Mouse (Mus musculus): ENCODE measurements at regions not wholly inside any gene's neighbourhood (a gene's known extent, or its start where the extent isn't known, plus 50 kb on each side); places are given as distances from the start of the nearest gene placed in this dataset.

DNA sequence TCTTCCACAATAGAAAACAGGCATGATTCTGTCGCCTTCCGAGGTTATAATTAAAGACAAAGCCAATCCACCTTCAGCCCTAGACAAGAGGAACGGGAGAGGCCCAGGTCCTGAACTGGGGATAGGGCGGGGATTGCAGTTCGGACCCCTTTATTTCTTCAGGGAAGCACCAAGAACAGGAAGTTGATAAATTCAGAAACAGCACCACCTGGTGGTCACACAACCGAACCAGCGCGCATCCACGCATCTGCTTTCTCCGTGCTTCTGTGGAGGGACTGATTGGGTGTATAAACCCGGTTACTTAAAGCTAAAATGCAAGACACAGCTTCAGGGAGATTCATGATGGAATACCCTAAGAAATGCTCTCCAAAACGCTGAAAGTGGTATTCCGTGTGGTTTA lies 233.2 kb downstream of the Rps15a start:
- peak; percentile 84 to 93 for DNase-seq (ENCODE audit: extremely low spot score in 1 of 2, low spot score in 1 of 2)

DNA sequence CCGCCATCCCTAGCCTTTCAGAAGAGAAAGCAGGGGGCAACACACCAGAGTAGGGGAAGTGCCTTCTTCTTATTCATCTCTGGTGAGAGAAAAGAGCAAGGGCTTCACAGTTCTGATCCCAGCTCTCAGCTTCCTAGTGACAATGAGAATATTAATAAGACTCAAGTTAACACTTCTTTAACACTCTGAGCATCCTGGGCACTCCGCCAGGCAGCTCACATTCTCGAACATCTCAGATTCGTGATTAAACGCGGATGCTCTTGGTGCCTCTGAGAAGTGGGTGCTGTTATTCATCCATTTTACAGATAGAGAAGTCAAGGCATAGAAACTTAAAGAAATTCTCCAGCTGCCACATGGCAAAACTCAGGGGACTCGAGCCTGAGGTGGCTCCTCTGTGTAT lies 237.1 kb downstream of the Rps15a start:
- no peak for DNase-seq (ENCODE audit: extremely low spot score in 1 of 2, low spot score in 1 of 2)

DNA sequence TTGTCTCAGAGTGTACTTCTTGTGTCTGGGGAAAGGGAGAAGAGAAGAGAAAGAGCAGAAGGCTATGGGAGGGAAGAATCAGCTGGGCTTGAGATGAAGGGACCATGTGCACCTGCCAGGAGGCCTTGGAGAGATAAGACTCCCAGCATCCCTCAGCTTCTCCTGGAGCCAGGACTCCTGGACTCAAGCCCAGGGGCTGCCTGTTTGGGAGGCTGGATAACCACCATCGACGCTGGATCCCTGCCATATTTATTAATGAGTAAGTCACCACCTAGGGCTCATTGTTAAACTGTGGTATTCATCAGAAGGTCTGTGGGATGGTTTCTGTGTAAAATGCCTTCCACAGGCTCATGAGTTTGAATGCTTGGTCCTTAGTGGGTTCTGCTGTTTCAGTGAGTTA lies 240.7 kb downstream of the Rps15a start:
- no peak for DNase-seq (ENCODE audit: extremely low spot score in 1 of 2, low spot score in 1 of 2)

DNA sequence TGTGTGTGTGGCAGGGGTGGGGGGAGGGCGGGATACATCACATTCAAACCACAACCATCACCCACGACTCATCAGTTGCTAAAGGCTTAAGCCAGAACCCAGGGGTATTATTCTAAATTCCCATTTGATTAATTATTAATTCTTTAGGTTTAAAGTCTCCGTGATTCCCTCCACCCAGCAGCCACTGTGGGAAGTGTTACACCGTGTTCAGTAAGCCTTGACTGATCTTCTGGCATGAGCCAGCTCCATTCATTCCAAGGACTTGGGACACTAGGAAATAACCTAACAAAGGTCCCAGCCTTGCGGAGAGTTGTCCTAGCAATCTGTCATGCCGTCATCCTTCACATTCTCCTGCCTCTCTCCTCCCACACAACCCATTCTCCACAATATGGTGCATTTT lies 256.6 kb downstream of the Rps15a start:
- DNase-seq (ENCODE audit: extremely low spot score in 1 of 2, low spot score in 1 of 2), result no peak

DNA sequence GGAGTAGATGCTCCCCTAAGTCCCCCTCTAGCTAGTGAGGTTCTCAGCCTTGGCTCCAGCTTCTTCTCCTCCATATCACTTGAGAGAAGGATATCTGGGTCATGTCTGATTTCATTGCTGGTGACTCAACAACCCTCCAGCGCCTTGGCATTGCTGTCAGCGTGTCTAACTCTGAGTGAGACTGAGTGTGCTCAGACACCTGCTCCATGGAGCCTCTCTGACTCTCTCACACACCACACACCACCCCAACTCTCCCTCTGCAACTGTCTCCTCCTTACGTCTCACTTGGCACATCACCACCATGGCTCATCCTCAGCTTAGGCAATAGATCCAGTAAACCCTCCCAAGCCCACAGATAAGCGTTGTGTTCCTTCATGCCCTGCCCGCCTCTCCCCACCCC lies 260.0 kb downstream of the Rps15a start:
- no peak for DNase-seq (ENCODE audit: extremely low spot score in 1 of 2, low spot score in 1 of 2)

DNA sequence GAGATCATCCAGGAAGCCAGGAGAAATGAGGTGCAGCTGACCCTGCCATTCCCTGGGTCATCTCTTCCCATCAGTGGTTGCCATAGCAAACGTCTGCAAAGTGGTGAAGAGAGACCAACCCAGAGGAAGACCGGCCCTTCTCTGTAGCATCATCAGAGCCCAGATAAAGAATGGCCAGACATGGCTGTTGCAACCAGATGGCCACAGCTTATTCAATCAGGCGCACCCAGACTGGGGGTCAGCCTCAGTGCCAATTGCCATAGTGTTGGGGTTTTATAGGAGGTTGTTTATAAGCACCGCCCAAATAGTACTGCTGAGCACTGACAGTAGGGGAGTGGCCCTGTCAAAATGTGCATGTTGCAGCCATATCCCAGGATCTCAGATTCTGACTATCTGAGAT lies 262.3 kb downstream of the Rps15a start:
- no peak for DNase-seq (ENCODE audit: extremely low spot score in 1 of 2, low spot score in 1 of 2)

DNA sequence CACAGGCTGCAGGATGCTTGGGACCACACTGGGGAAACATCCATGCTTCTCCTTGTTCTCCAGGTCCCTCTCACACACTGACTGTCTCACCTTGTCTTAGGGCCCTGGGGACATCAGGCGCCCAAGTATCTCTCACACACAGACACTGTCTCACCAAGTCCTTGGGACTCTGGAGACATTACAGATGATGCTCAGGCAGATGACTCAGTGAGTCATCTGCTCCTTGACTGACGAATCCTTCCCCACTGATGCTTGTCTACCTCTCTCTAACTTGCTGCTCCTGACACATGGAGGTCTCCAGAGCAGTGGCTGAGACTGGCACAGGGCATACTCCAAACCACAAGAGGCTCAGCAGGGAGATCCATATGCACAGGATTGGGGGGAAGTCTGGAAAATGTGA lies 263.1 kb downstream of the Rps15a start:
- DNase-seq (ENCODE audit: extremely low spot score in 1 of 2, low spot score in 1 of 2), result no peak

DNA sequence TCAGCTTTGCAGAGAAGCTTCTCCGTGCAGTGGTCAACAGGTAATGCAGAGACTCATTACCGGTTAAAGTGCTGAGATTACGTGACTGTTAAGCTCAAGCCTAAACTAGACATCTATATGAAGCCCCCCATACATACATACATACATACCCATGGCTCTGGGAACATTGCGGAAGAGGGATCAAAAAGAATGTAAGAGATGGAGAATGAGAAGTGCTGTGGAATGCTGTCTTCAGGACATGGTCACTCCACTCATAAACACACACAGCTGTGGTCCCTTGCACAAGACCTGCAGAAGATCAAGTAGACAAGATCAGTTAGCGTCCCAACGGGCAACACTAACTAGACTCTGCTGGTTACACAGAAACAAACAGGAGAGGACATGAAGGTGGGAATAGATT lies 265.2 kb downstream of the Rps15a start:
- DNase-seq (ENCODE audit: extremely low spot score in 1 of 2, low spot score in 1 of 2), result no peak

DNA sequence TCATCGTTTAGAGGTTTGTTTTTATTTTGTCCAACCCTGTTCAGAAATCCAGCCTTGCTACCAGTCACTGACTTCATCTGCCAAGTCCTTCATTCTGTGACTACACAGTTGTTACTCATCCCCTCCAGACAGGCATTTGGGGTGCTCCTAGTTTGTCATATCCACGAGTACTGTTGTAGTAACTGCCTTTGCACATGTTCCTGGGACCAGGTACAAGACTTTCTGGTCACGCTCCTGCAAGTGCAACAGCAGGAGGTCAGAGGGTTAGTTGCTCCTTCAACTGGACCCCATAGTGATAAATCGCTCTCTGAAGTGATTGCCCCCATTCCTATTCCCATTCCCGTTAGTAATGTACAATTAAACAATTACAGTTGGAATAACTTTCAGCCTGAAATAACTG lies 269.9 kb downstream of the Rps15a start:
- no peak for DNase-seq (ENCODE audit: extremely low spot score in 1 of 2, low spot score in 1 of 2)

DNA sequence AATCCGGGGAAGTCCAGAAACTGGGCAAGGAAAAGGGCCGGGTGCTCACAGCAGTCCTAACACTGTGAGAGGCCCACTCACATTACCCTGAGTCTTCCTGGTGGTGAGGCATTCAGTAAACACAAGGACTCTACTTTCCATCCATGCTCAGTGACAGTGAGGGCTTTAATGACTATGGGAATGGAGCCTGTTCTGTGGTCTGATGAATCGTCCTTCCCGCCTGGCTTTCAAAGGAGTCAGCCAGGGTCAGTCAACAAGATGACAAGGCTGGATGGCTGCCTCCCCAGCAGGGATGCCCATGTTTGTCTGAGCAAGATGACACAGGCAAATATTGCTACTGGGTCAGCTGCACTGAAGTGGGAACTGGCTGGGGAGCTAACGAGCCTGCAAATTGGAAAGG lies 273.2 kb downstream of the Rps15a start:
- no peak for DNase-seq (ENCODE audit: extremely low spot score in 1 of 2, low spot score in 1 of 2)

DNA sequence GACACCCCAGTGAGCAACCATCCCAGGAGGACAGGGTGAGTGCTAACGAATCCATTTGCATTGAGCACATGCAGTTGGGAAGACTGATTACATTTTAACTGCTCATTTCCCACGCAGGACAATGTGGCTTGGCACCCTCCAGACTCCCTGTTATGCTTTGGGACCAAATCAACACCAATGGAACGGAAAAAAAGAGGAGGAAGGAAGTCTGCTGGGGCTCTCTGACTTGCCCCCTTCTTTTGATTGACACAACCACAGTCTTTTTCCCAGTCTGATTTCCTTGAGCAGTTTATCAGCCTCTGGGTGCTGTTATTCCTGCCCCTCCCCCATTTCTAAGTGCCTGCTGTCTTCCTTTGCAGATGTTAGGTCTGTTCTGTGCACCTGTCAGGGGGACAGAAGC lies 321.0 kb downstream of the Rps15a start:
- DNase-seq (ENCODE audit: extremely low spot score in 1 of 2, low spot score in 1 of 2), result no peak

DNA sequence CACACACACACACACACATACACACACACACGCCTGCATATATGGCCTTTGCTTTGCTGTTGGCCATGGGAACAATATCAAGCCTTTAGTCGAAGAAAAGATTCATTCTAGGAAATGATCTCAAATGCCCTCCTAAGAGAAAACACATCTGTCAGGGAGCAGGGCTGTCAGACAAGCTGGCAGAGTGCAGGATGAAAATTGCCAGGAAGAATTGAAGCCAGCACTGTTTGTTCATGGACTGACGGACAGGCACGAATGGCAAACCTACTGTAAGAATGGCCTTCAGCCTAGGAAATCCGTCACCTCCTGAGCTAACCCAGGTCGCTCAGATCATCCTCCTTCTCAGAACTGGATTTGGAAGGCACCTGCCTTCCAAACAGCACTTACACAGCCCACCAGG lies 322.0 kb downstream of the Rps15a start:
- no peak for DNase-seq (ENCODE audit: extremely low spot score in 1 of 2, low spot score in 1 of 2)

DNA sequence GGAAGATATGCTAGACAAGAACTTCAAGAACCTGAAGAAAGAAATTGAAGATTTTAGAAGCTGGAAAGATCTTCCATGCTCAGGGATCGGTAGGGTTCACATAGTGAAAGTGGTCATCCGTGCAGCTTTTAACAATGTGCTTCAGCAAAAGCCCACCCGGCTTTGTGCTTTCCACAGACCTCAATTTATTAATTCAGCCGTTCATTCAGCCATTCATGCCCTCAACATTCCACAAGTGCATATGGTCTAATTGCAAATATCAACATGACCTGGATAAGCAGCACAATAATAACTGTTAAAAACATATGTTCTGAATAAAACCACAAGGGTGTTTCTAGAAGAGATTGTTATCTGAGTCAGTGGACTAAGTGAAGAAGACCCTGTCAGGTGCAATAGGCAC lies 323.5 kb downstream of the Rps15a start:
- DNase-seq (ENCODE audit: extremely low spot score in 1 of 2, low spot score in 1 of 2), result no peak

DNA sequence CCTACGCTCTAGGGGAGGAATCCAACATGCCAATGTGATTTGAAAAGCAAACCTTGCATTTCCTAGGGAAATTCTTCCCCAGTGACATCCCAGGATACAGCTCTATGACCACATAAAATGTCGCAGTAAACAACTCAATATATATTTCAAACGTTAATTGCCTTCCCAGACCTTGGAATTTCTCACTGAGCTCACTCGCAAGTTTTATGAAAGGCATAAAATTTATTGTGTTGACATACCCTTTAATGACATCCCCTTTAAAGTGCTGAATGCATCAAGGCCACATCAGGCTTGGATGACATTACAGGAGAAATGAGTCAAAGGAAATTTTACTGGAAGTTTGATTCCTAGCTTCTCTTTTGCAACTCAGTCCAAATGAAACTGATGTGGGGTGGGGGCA lies 337.0 kb downstream of the Rps15a start:
- DNase-seq (ENCODE audit: extremely low spot score in 1 of 2, low spot score in 1 of 2), result no peak

DNA sequence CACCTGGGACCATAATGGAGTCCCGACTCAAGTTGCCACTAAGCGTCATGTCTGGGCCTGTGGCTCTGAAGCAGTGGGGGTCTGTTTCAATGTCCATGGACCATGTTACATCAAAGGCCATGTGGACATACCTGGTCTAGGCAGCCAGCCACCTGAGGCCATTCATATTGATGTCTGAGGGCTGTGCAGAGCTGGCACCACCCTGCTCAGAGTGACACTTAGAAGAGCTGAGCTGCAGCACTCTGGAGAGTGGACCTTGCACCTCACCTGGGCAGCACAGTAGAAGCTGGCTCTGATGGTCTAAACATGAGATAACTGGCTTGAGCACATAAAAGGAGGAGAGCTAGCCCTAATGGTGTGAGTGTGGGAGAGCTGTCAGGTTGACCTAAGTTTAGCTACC lies 338.1 kb downstream of the Rps15a start:
- DNase-seq (ENCODE audit: extremely low spot score in 1 of 2, low spot score in 1 of 2), result no peak

DNA sequence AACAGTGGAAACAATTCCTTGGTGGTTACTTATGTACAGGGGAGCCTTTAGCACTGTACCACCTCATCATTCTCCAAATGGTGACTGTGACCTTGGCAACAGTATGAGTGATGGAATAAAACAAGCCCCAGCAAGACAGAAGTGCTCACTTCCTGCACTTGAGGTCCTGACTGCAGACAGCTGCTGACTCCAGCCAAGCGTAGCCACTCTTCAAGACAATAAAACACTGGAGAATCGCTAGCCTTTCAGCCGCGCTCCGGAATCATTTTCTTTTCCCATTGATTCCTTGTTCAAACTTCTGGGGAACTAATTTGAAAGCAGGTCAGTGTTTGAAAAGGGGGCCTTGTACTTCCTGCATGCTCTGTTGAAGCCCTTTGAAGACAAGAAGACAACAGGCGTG lies 344.2 kb downstream of the Rps15a start:
- no peak for DNase-seq (ENCODE audit: extremely low spot score in 1 of 2, low spot score in 1 of 2)

DNA sequence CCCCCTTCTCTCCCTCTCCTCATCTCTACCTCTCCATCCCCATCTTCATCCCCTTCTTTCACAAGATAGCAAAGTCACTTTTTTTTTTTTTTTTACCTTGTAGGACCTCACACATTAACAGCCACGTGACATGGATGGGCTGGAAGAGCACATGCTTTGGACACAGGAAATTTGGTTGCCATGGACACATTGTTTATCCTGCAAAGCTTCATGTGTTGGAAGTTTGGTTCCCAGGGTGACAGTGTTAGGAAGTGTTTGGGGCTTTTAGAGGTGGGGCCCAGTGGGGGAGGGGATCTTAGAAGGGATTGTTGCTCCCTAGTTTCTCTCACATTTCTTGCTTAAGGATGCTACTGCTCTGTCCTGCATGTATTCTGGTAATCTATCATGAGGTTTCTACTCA lies 356.5 kb downstream of the Rps15a start:
- DNase-seq (ENCODE audit: extremely low spot score in 1 of 2, low spot score in 1 of 2), result no peak

DNA sequence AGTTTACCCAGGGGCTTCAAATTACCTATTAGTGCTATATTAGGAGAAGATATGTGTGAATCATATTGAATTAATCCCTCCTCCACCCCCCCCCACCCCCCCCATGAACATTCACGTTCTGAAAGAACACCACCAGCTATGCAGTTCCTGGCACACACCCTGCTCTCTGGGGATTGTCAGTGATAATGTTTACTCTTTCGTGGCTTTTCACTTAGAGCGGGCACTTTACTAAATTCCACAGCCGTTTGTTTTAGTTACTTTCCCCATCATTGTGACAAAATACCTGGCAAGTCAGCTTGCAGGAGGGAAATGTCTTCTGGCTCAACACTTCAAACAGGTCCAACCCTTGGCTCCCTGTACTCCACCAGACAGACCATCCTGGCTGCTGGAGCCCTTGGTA lies 359.0 kb downstream of the Rps15a start:
- DNase-seq (ENCODE audit: extremely low spot score in 1 of 2, low spot score in 1 of 2), result no peak

DNA sequence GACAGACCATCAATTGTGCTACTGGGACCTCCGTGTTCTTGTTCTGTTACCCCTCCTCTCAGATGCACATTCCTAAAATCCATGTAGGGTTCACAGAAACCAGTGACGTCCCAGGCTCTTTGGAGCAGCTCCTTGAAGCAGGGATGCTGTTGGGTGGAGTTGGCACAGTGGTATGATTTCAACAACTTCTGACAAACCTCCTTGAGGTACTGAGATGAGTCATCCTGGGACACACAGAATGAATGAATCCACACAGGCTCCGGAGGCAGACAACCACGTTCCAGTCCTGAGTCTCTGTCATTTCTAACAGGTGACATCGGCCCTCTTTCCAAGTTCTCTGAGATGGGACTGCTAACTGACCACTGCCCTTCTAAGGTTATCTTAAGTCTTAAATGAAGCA lies 360.2 kb downstream of the Rps15a start:
- no peak for DNase-seq (ENCODE audit: extremely low spot score in 1 of 2, low spot score in 1 of 2)

DNA sequence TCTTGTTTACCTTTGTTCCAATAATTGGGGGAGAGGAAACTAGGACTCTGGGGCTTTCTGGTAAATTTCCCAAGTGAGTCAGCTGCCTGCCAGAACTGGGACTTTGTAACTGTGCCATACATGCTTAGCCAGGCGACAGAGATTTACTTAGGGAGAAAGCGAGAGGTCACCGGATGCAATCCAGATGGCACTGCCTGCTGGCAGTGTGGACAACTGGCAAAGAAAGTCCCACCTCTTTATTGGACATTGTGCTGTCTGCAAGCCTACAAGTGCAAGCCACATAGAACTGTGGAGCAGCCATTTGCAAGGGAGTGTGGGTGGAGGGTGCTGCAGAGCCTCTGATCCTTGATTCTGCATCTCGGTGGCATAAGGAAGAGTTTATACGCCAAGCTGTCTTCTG lies 362.7 kb downstream of the Rps15a start:
- DNase-seq (ENCODE audit: extremely low spot score in 1 of 2, low spot score in 1 of 2), result peak in 1 of 2 experiments; percentile 27

DNA sequence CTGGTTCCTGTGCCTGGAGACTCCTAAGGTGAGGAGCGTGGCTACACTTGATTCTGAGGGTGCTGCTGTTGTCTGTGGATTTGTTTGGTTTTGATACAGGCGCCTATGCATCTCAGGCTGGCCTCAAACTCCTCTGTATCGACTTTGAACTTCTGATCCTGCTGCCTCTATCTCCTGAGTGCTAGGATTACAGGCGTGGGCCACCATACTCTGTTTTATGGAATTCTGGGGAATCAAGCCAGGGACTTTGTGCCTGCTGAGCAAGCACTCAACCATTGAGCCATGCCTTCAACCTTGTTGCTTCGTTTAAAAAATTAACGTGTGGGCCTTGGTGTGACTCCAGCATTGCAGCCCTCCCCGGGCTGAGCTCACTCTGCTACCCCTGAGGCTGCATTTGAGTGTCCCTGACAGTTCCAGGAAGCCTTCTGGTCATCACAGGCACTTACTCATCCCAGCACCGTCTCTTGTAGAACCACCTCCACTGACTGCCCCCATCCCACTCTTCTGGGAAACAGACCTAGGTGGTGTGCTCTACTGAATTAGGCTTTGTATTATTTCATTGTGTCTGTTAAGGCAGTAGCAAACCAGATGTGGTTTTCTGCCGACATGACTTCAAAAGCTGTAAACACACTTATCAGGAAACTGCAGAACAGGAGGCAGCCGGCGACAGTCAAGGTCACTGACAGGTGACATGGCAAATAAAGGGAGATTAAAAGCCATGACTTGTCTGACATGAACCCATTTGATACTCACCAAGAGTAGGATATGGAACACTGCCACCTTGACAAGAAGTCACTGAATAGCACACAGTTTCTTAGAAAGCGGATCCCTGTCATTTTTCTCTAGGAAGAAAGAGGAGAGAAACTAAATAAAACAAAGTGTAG lies 363.4 kb downstream of the Rps15a start:
- no peak for DNase-seq (ENCODE audit: extremely low spot score in 1 of 2, low spot score in 1 of 2)

DNA sequence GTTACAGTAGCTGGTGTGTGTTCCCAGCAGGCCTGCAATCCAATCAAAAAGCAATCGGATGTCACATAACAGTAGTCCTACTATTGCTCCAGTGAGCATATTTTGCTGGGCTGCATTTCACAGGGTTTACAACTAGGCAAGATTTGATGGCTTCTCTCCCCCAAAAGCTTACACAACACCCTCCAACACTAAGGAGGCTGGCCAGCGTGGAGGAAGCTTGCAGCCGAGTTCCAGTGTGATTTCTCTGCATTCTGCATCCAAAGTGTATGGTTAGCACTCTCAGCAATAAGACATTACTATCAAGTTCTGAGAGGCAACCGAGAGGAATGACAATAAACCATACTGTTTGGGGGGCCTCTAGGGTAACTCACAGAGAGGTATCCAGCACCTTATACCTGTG lies 367.2 kb downstream of the Xylt1 start:
- DNase-seq (ENCODE audit: extremely low spot score in 1 of 2, low spot score in 1 of 2), result no peak

DNA sequence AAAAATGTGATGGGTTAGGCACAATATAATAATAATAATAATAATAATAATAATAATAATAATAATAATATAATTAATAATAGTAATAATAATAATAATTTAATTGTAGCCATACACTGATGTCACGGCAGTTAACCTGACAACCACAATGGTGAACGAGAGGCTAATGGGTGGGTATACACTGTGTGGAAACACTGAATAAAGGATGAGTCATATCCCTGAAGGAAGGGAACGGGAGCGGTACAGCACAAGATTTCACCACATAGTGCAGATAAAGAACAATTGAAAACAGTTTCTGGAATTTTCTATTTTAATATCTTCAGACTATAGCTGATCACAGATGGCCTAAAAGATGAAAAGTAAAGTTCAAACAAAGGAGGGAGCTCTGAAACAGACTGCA lies 365.6 kb downstream of the Xylt1 start:
- DNase-seq (ENCODE audit: extremely low spot score in 1 of 2, low spot score in 1 of 2), result no peak
